In genomic region chr2:128122891-128123771, GRCm38 (mm10) we compare ENCODE assay signal across 8 mouse cellular contexts. TPM values are rescaled to one million over a fixed set of nuclear protein-coding genes. Genes with fewer than 3 reads are reported as not detected.
DNase-seq lines count a peak whose midpoint lies in the region; ATAC-seq and TF ChIP-seq lines count a peak whose summit lies in the region.

No protein-coding gene starts in this region.

- WGBS in kidney, adult 2 months: 3% methylated on average over 40 of the region's 40 CpGs
- WGBS in lung, embryonic 16.5 days: 3% methylated on average over 40 of the region's 40 CpGs
- WGBS in stomach, embryonic 14.5 days: 2% methylated on average over 40 of the region's 40 CpGs

- H3K4me2 ChIP-seq in lung, embryonic 16.5 days (ENCODE audit: low read depth, low read length): peak overlapping the region; percentile 77
- H3K4me2 ChIP-seq in stomach, embryonic 14.5 days (replicated peaks; ENCODE audit: low read depth, low read length): peak overlapping the region; percentile 92

- DNase-seq in left cerebral cortex, adult 2 months (ENCODE audit: extremely low spot score in 1 of 2, low spot score in 2 of 2): no peak
- DNase-seq in left cerebral cortex, adult 9 months (ENCODE audit: low spot score in 2 of 2): no peak
- peak; percentile 48 for DNase-seq in heart, adult 8-10 months (ENCODE audit: low spot score)
- DNase-seq in kidney, adult 2 months: peak; percentile 56
- DNase-seq in layer of hippocampus, adult 9-10 months (ENCODE audit: low spot score): no peak

- no peak for TF ChIP-seq POLR2A in kidney, adult 2 months (IDR thresholded peaks at IDR 0.05; ENCODE audit: low read depth, low read length)

- peak overlapping the region; percentile 28 for H3K4me3 ChIP-seq in left cerebral cortex, adult 2 months
- peak overlapping the region; percentile 27 for H3K4me3 ChIP-seq in brown adipose tissue, adult 24 weeks (ENCODE audit: insufficient read depth, low read depth, low read length)
- no peak overlapping the region for H3K4me3 ChIP-seq in kidney, adult 2 months (ENCODE audit: insufficient read depth, low read depth, low read length)
- peak overlapping the region; percentile 85 for H3K4me3 ChIP-seq in lung, embryonic 16.5 days (ENCODE audit: low read length)
- H3K4me3 ChIP-seq in stomach, embryonic 14.5 days (ENCODE audit: low read depth, low read length): peak overlapping the region; percentile 87

- H3K4me1 ChIP-seq in brown adipose tissue, adult 24 weeks (ENCODE audit: control insufficient read depth, insufficient read depth, insufficient read length, low read length): peaks cover 10% of the 10 kb centered on the region; the same call in 1 of the 2 replicates
- peaks cover 9% of the 10 kb centered on the region for H3K4me1 ChIP-seq in kidney, adult 2 months (ENCODE audit: control insufficient read depth, insufficient read depth, low read length)
- peaks cover 25% of the 10 kb centered on the region for H3K4me1 ChIP-seq in lung, embryonic 16.5 days (replicated peaks; ENCODE audit: control insufficient read depth, insufficient read depth, low read length)
- H3K4me1 ChIP-seq in stomach, embryonic 14.5 days (ENCODE audit: control insufficient read depth, insufficient read depth, low read length): peaks cover 19% of the 10 kb centered on the region; the same call in 1 of the 2 replicates

- H3K9ac ChIP-seq in lung, embryonic 16.5 days (ENCODE audit: low read length): peak overlapping the region; percentile 11
- H3K9ac ChIP-seq in stomach, embryonic 14.5 days (replicated peaks; ENCODE audit: low read depth, low read length): no peak overlapping the region; the same call in 1 of the 2 replicates

- no peak overlapping the region for H3K27ac ChIP-seq in left cerebral cortex, adult 2 months
- H3K27ac ChIP-seq in brown adipose tissue, adult 24 weeks (replicated peaks; ENCODE audit: low read depth, low read length): no peak overlapping the region
- H3K27ac ChIP-seq in kidney, adult 2 months (ENCODE audit: insufficient read depth, low read depth, low read length): no peak overlapping the region
- no peak overlapping the region for H3K27ac ChIP-seq in lung, embryonic 16.5 days (ENCODE audit: low read length)
- H3K27ac ChIP-seq in stomach, embryonic 14.5 days (ENCODE audit: low read length): no peak overlapping the region

- TF ChIP-seq CTCF in left cerebral cortex, adult 2 months (IDR thresholded peaks at IDR 0.05): peak; percentile 21; the same call in 1 of the 2 replicates
- TF ChIP-seq CTCF in kidney, adult 2 months (conservative IDR thresholded peaks at IDR 0.05; ENCODE audit: insufficient read depth, insufficient read length, low read depth, low read length): peak; percentile 50

- H3K9me3 ChIP-seq in lung, embryonic 16.5 days (ENCODE audit: control insufficient read depth, low read length): no peaks in the 10 kb centered on the region
- no peaks in the 10 kb centered on the region for H3K9me3 ChIP-seq in stomach, embryonic 14.5 days (ENCODE audit: control insufficient read depth, low read depth, low read length)

- intact Hi-C loops in left cerebral cortex, adult 2 months (cut with DNase I): loop anchor here (1.0 to 10.0 kb wide), 4 partner anchors 182 to 450 kb away; no protein-coding TSS in a partner anchor

- no peaks in the 10 kb centered on the region for H3K36me3 ChIP-seq in kidney, adult 2 months (ENCODE audit: control insufficient read depth, insufficient read depth, low read length)
- H3K36me3 ChIP-seq in lung, embryonic 16.5 days (ENCODE audit: control insufficient read depth, insufficient read depth, low read length): no peaks in the 10 kb centered on the region
- H3K36me3 ChIP-seq in stomach, embryonic 14.5 days (ENCODE audit: control insufficient read depth, insufficient read depth, low read length): no peaks in the 10 kb centered on the region

- ATAC-seq in lung, embryonic 16.5 days (ENCODE audit: low read depth): no peak
- ATAC-seq in stomach, embryonic 14.5 days (ENCODE audit: insufficient number of reproducible peaks, insufficient read depth, low FRiP score, low read depth): no peak

- H3K27me3 ChIP-seq in kidney, adult 2 months (replicated peaks; ENCODE audit: control insufficient read depth, insufficient read depth, low read length): no peaks in the 10 kb centered on the region
- H3K27me3 ChIP-seq in lung, embryonic 16.5 days (ENCODE audit: control insufficient read depth, insufficient read depth, low read depth, low read length): peaks cover 7% of the 10 kb centered on the region; the same call in 1 of the 2 replicates
- H3K27me3 ChIP-seq in stomach, embryonic 14.5 days (ENCODE audit: control insufficient read depth, insufficient read depth, low read length): 0 out of 2 replicates have a peak, but pooled peaks cover 3% of the 10 kb centered on the region

RNA-seq across cellular contexts. Expression of gene Bcl2l11, which starts 2.7 kb away (rescaled TPM):
- total RNA-seq in left cerebral cortex, adult 2 months (2021): 1 to 10 TPM; 8.4 to 9.1 TPM
- 1.1 and 2.9 TPM in 2 replicates for polyA plus RNA-seq in brown adipose tissue, adult 24 weeks (2012; ENCODE audit: insufficient read depth, insufficient read length, missing spikeins)
- 10 to 100 TPM in 2 of 4 experiments, 1 to 10 TPM in 2; 7.6 to 16.4 (median 11.3) TPM for total RNA-seq in heart, adult 8-10 months (2022)
- polyA plus RNA-seq in kidney, adult 2 months (2012; rRNA removed): 7.1 and 7.8 TPM in 2 replicates
- 28.1 and 28.8 TPM in 2 replicates for polyA plus RNA-seq in lung, embryonic 16.5 days (2015; fragmentation: Nextera tagmentation; extraction: Ambion mirVana)
- polyA plus RNA-seq in stomach, embryonic 14.5 days (2014; fragmentation: Nextera tagmentation; extraction: Ambion mirVana): 19.9 and 22.6 TPM in 2 replicates

Comparison
In these comparisons a context has a peak if more than half of its experiments do, and no peak if none do; other contexts are left out.
1. DNase-seq: peak in heart, adult 8-10 months (single experiment) and kidney, adult 2 months (single experiment); none in left cerebral cortex, adult 2 months (0 of 2), left cerebral cortex, adult 9 months (0 of 2) and layer of hippocampus, adult 9-10 months (single experiment).